Mouse (Mus musculus): ENCODE data around the gene Golt1b.

Golt1b gene

GRCm38 (mm10) chr6:142384521-142384920 is 2.5 kb upstream of the Golt1b start:
- DNase-seq (ENCODE audit: low spot score in 2 of 2): no peak

- DNase-seq (ENCODE audit: low spot score in 2 of 2): no peak
Measured at GRCm38 (mm10) chr6:142386285-142387010, 573 bp upstream of the Golt1b start.

- DNase-seq (ENCODE audit: low spot score in 2 of 2): no peak
Measured at GRCm38 (mm10) chr6:142387755-142388271, 792 bp downstream of the Golt1b start.

- DNase-seq (ENCODE audit: low spot score in 2 of 2): no peak
Measured at GRCm38 (mm10) chr6:142389101-142389500, 2.1 kb downstream of the Golt1b start.

GRCm38 (mm10) chr6:142392312-142392711 is 5.3 kb downstream of the Golt1b start:
- DNase-seq (ENCODE audit: low spot score in 2 of 2): no peak

GRCm38 (mm10) chr6:142394669-142395068 is 7.6 kb downstream of the Golt1b start:
- DNase-seq (ENCODE audit: low spot score in 2 of 2): no peak

GRCm38 (mm10) chr6:142395756-142396155 is 8.7 kb downstream of the Golt1b start:
- no peak for DNase-seq (ENCODE audit: low spot score in 2 of 2)

GRCm38 (mm10) chr6:142411140-142411539 is 24.1 kb downstream of the Golt1b start:
- no peak for DNase-seq (ENCODE audit: low spot score in 2 of 2)

- no peak for DNase-seq (ENCODE audit: low spot score in 2 of 2)
Measured at GRCm38 (mm10) chr6:142412906-142413491, 26.0 kb downstream of the Golt1b start, which contains the start of gene Spx. Gene Spx (plus strand): TSS chr6:142413441.

- DNase-seq (ENCODE audit: low spot score in 2 of 2): no peak
Measured at GRCm38 (mm10) chr6:142413845-142414244, 26.8 kb downstream of the Golt1b start.

GRCm38 (mm10) chr6:142414597-142414996 is 27.6 kb downstream of the Golt1b start:
- no peak for DNase-seq (ENCODE audit: low spot score in 2 of 2)

GRCm38 (mm10) chr6:142424976-142425375 is 38.0 kb downstream of the Golt1b start:
- no peak for DNase-seq (ENCODE audit: low spot score in 2 of 2)

- DNase-seq (ENCODE audit: low spot score in 2 of 2): no peak
Measured at GRCm38 (mm10) chr6:142429072-142429471, 42.1 kb downstream of the Golt1b start.

GRCm38 (mm10) chr6:142451381-142451780 is 64.4 kb downstream of the Golt1b start:
- no peak for DNase-seq (ENCODE audit: low spot score in 2 of 2)

GRCm38 (mm10) chr6:142453311-142453710 is 66.3 kb downstream of the Golt1b start:
- no peak for DNase-seq (ENCODE audit: low spot score in 2 of 2)

Measured in spleen, postnatal 10 days (tissue).